Mouse (Mus musculus) effector memory CD4-positive, alpha-beta T cell, adult 5 months (primary cell): ENCODE measurements around the gene Ehd2. TPM values are rescaled to one million over a fixed set of nuclear protein-coding genes. Genes with fewer than 3 reads are reported as not detected.

ENCODE experiments used
- polyA plus RNA-seq: library from polyadenylated mRNA; unstranded; fragments of 100-300 nt; shearing (Covaris generic); gene quantifications from one replicate; pipeline ENCODE4 v1.2.1, GENCODE M21; 2017

Gene Ehd2
- polyA plus RNA-seq, result 0.12 TPM

DNA sequence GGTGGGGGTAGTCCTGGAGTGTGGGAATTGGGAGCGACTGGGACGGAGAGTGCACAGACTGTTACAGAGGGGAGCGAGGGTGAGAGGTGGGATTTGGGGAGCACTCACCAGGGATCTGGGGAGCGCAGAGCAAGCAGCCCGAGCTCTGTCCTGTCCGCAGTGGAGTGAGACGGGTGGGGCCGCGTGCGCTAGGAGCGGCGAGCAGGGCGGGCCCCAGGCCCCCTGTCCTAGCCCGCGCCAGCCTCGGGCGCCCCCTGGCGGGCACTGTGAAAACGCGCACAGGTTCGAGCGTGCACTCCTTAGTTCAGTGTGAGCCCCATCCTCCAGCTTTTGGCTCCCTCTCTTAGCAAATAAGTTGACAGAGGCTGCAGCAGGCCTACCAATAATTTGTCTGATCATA lies at the start of gene Ehd2:
Gene Ehd2 (minus strand): TSS at position 256 of the 400 bp plus-strand sequence.

DNA sequence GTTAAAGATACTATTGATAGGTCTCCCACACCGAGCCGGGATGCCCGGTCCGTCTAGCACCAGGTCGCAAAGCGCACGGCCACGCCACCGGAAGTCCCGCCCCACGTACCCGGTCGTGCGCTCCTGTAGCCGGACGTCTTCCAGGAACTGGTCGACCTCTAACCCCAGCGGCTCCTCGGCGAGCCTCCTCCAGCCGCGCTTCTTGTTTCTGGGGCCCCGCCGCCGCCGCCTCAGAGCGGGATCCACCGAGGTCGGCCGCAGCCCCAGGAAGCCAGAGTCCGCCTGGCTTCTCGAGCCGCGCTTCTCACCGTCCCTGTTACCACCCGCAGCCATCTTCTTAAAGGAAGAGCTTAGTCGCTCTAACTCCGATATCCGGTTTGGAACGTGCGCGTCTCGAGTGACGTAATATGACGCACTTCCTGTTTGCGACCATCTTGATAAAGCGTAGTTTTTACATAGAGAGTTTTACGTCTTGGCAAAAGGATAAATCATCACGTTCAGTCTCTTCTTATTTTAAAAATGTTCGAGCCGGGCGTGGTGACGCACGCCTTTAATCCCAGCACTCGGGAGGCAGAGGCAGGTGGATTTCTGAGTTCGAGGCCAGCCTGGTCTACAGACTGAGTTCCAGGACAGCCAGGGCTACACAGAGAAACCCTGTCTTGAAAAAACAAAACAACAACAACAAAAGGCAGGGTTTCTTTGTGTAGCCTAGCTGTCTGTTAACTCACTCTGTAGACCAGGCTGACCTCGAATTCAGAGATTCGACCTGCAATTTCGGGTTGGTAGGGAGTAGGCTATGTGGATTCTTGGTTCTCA lies 21.4 kb downstream of the Ehd2 start, which contains the start of gene Nop53:
Gene Nop53 (minus strand): TSS at position 354 of the 816 bp plus-strand sequence.

DNA sequence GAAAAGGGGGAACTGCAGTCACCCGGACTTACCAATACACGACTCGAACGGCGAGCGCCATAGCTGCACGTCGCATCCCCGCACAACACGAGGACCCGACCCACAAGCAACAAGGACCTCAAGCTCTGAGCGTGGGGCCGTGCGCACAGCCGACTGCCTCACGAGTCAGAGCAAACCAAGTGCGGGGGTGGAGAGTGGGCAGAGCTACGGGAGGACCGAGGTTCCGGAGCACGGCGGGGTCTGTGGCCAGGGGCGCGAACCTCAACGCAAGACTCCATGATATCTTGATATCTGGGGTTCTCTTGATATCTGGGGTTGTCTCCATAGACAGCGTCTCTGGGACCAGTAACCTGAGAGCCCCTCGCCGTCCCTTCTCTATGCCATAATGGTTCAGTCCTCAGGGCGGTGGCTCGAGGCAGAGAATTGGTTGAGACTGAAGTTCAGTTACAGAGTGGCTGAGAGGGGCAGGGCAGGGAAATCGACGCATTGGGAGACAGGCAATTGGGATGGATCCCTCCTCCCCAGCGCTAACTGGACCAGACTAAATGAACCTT lies 45.1 kb downstream of the Ehd2 start, which contains the start of gene Selenow:
Gene Selenow (minus strand): TSS at position 183 of the 554 bp plus-strand sequence.

Other genes with a start within 250 kb of the Ehd2 start
- not detected for gene Obox5, start 217.4 kb downstream of the Ehd2 start, polyA plus RNA-seq
- not detected for gene Obox6, start 127.9 kb downstream of the Ehd2 start, polyA plus RNA-seq
- gene Crx, start 87.6 kb downstream of the Ehd2 start, polyA plus RNA-seq, result not detected
- gene Crxos, start 85.0 kb downstream of the Ehd2 start, polyA plus RNA-seq, result not detected
- 435 TPM for gene Selenow, start 45.2 kb downstream of the Ehd2 start, polyA plus RNA-seq
- gene Nop53, start 21.5 kb downstream of the Ehd2 start, polyA plus RNA-seq, result 1,030 TPM
- 7.1 TPM for gene Bicra, start 80.4 kb upstream of the Ehd2 start, polyA plus RNA-seq
- 0.09 TPM for gene Zfp541, start 94.2 kb upstream of the Ehd2 start, polyA plus RNA-seq
- gene Napa, start 130.9 kb upstream of the Ehd2 start, polyA plus RNA-seq, result 313 TPM
- gene Kptn, start 152.3 kb upstream of the Ehd2 start, polyA plus RNA-seq, result 22.3 TPM
- gene Slc8a2, start 162.3 kb upstream of the Ehd2 start, polyA plus RNA-seq, result not detected
- gene Meis3, start 207.5 kb upstream of the Ehd2 start, polyA plus RNA-seq, result 46.1 TPM